Mouse (Mus musculus) ES-E14 (cell line): ENCODE data around the gene Utrn. TPM values are rescaled to one million over a fixed set of nuclear protein-coding genes. Genes with fewer than 3 reads are reported as not detected.

Source experiments
- DNase-seq: peaks from one replicate; pipeline ENCODE4 v3.0.0-alpha.2; 2013; ENCODE audit warnings: low read depth, low spot score
- H3K27ac ChIP-seq: 2 replicates; pipeline ENCODE4 v1.5.1; 2012; ENCODE audit warnings: low read depth, mild to moderate bottlenecking, low read length, moderate library complexity, mixed read lengths; ENCODE audit not compliant: poor library complexity, insufficient read depth, severe bottlenecking
- H3K36me3 ChIP-seq: 2 replicates; pipeline ENCODE4 v1.6.1; 2012; ENCODE audit warnings: mild to moderate bottlenecking, low read length, moderate library complexity, mixed read lengths; ENCODE audit not compliant: control insufficient read depth, poor library complexity, insufficient read depth, severe bottlenecking
- H3K4me1 ChIP-seq, 2 experiments: fragments of 150-350 bp in 1 of 2; sonication (generic) in 1 of 2; 2 replicates each; pipeline ENCODE4 v1.6.1; 2012; ENCODE audit warnings: low read length in 2 of 2, mild to moderate bottlenecking in 1 of 2, mixed read lengths in 1 of 2; ENCODE audit not compliant: control insufficient read depth in 2 of 2, insufficient read depth in 2 of 2, poor library complexity in 1 of 2
- H3K4me3 ChIP-seq, 2 experiments: fragments of 150-350 bp in 1 of 2; sonication (generic) in 1 of 2; 2 replicates each; pipeline ENCODE4 v1.5.1; 2012; ENCODE audit warnings: low read length in 2 of 2, low read depth in 1 of 2, mild to moderate bottlenecking in 1 of 2, mixed read lengths in 1 of 2; ENCODE audit not compliant: insufficient read depth in 1 of 2, poor library complexity in 1 of 2, severe bottlenecking in 1 of 2
- H3K9ac ChIP-seq: 2 replicates; pipeline ENCODE4 v1.6.1; 2012; ENCODE audit warnings: low read depth, mild to moderate bottlenecking, low read length, mixed read lengths; ENCODE audit not compliant: poor library complexity, insufficient read depth, severe bottlenecking
- H3K9me3 ChIP-seq: fragments of 150-350 bp; sonication (generic); 2 replicates; pipeline ENCODE4 v1.6.1; 2012; ENCODE audit warnings: low read depth, mild to moderate bottlenecking, low read length; ENCODE audit not compliant: control insufficient read depth, insufficient read depth
- CHD2 ChIP-seq: IDR thresholded peaks from 2 replicates; pipeline ENCODE4 v1.6.1; 2014; ENCODE audit warnings: mild to moderate bottlenecking, low read depth, low read length, inconsistent platforms
- HCFC1 ChIP-seq: IDR thresholded peaks from 2 replicates; pipeline ENCODE4 v1.6.1; 2012; ENCODE audit warnings: low read length, inconsistent platforms, borderline replicate concordance; ENCODE audit not compliant: insufficient read depth
- MAFK ChIP-seq: IDR thresholded peaks from 2 replicates; pipeline ENCODE4 v1.6.1; 2014; ENCODE audit warnings: mild to moderate bottlenecking, low read depth, low read length, inconsistent platforms; ENCODE audit not compliant: insufficient read depth
- ZC3H11A ChIP-seq: IDR thresholded peaks from 2 replicates; pipeline ENCODE4 v1.6.1; 2012; ENCODE audit warnings: low read depth, mild to moderate bottlenecking, inconsistent platforms, low read length, borderline replicate concordance
- ZNF384 ChIP-seq: IDR thresholded peaks from 2 replicates; pipeline ENCODE4 v1.6.1; 2012; ENCODE audit warnings: low read depth, low read length, inconsistent platforms
- in situ Hi-C, 2 experiments: fragments of 600-800 bp; cut with MboI; formaldehyde crosslinking; loops; one replicate each; pipeline ENCODE4 v1.15.1; 2025; ENCODE audit warnings: low sequenced_read_pairs in 2 of 2, inconsistent platforms in 1 of 2; ENCODE audit not compliant: unreplicated experiment in 2 of 2
- total RNA-seq: library from RNA; depleted of rRNA; stranded (reverse); fragments of 300-350 nt; gene quantifications from 2 replicates; pipeline ENCODE4 v1.2.3, GENCODE M21; 2012

Gene Utrn
- total RNA-seq, 1 experiment: 66.9 TPM

DNA sequence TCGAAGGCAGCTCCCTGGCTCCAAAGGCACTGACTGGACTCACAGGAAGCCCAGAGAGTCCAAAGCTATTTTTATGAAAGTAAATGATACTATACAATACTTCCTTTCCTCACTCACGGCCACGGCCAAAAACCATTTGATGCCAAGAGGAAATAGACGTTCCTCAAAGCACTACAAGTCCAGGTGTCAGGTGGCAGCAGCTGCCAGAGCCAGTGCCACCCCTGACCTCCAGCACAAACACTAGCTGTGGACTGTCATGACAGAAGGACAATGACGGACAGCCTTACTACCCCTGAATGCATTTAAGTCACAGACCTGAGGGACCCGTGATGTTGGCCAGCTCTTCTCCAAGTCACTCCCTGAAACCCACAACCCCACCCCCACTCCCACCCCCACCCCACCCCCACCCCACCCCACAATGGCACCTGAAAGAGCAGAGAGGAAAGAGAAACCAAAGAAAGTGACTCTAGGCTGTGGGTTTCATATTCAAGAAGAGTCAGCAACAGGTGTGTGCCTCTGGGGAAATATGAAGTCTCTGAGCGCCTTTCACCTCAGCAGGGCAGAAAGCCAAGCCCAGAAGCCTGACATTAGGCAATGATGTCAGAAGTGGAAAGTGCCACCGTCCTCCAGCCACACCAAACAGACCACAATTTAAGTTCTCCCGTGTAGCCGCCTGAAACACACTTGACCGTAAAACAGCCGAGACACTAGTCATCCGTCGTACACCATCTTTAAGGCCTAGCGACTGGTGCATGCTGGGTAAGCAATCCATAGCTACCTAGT, 45.5 kb downstream of the Utrn start:
- no peak for DNase-seq
- TF ChIP-seq MAFK (no peak), CHD2 (no peak), ZNF384 (no peak), HCFC1 (no peak), ZC3H11A (no peak)
- no peak overlapping the region for H3K27ac ChIP-seq
- in situ Hi-C loops: no loop called here
- no peak overlapping the region for H3K4me3 ChIP-seq
- H3K4me1 ChIP-seq: peaks cover 0 to 3% of the 10 kb centered on the region in 2 experiments; a peak in 1 of 4 replicates
- H3K9ac ChIP-seq: no peak overlapping the region
- H3K36me3 ChIP-seq: no peaks in the 10 kb centered on the region
- H3K9me3 ChIP-seq: no peaks in the 10 kb centered on the region

GRCm38 (mm10) chr10:12820978-12821735, 48.0 kb downstream of the Utrn start:
- Histone ChIP-seq H3K4me3 (no peak overlapping the region), H3K9ac (no peak overlapping the region), H3K4me1 (peaks cover 0 to 3% of the 10 kb centered on the region in 2 experiments; a peak in 1 of 4 replicates), H3K9me3 (no peaks in the 10 kb centered on the region), H3K36me3 (no peaks in the 10 kb centered on the region), H3K27ac (no peak overlapping the region)
- DNase-seq: no peak
- TF ChIP-seq ZC3H11A (no peak), MAFK (no peak), CHD2 (no peak), ZNF384 (no peak), HCFC1 (no peak)
- in situ Hi-C loops: no loop called here

GRCm38 (mm10) chr10:12817409-12817808, 51.8 kb downstream of the Utrn start:
- H3K36me3 ChIP-seq: no peaks in the 10 kb centered on the region
- no peak for TF ChIP-seq HCFC1
- TF ChIP-seq MAFK: no peak
- TF ChIP-seq ZC3H11A: no peak
- no peak for TF ChIP-seq CHD2
- no peak for TF ChIP-seq ZNF384
- H3K9ac ChIP-seq: no peak overlapping the region
- H3K4me3 ChIP-seq: no peak overlapping the region
- DNase-seq: no peak
- in situ Hi-C loops: no loop called here
- no peaks in the 10 kb centered on the region for H3K9me3 ChIP-seq
- H3K4me1 ChIP-seq: peaks cover 0 to 8% of the 10 kb centered on the region in 2 experiments; a peak in 1 of 4 replicates
- H3K27ac ChIP-seq: no peak overlapping the region

GRCm38 (mm10) chr10:12816530-12816929, 52.6 kb downstream of the Utrn start:
- TF ChIP-seq CHD2 (no peak), ZC3H11A (no peak), MAFK (no peak), ZNF384 (no peak), HCFC1 (no peak)
- no peak overlapping the region for H3K4me3 ChIP-seq
- no peak overlapping the region for H3K27ac ChIP-seq
- no peak for DNase-seq
- no peak overlapping the region for H3K9ac ChIP-seq
- no peaks in the 10 kb centered on the region for H3K9me3 ChIP-seq
- no peaks in the 10 kb centered on the region for H3K36me3 ChIP-seq
- in situ Hi-C loops: no loop called here
- peaks cover 0 to 8% of the 10 kb centered on the region in 2 experiments; a peak in 1 of 4 replicates for H3K4me1 ChIP-seq
